Mouse (Mus musculus) ovary, postnatal 36 days (tissue): Measurements from ENCODE around the gene Peli2.
A peak's percentile ranks its signal among the peaks of the same experiment; 100 is the strongest.

Source experiments
- DNase-seq: peaks from one replicate; pipeline ENCODE4 v3.0.0; 2022; ENCODE audit warnings: low spot score, mixed read lengths

Gene Peli2

DNA sequence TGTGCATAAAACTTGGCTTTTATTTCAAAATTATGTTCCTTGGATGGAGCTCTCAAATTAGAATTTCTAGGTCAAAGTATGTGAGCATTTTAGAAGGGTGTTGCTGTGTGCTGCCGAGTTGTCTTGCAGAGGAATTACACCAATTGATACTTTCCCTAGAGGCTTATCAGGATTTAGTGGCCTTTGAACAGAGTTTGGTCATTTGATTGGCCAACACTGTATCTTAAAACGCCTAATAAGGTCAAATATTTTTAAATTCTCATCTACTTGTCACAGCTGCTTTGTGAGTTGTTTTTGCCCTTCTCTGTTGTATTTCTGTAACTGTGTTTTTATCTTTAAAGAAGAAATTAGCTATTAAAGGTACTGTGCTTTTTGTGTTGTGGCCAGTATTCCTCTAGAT is 32.4 kb downstream of the Peli2 start:
- DNase-seq: no peak

DNA sequence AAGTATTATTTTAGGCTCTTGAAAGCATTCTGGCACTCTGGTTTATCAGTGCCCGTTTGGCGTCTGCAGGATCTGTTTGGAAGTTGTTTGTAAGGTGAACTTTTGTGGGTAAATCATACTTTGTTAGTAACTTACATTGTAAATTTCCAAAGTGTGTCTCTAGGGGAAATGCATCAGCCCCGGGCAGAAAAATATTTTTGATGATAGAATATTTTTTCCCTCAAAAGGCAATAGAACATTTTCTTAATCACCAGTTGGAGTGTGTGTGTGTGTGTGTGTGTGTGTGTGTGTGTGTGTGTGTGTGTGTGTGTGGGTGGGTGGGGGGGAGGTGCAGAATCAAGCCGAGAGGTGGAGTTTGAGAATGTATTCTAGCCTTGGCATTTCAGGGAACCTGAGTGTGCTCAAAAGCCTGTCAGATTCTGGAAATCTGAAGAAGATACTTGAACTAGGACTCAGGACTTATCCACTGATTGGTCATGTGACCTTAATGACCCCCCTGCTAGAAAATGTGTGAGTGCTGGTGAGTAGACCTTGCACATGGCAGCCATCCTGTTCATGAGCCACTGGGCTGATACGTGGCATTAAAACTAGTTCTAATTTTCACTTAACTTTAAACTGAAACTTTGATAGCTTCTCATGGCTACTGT is 33.4 kb downstream of the Peli2 start:
- DNase-seq: no peak

DNA sequence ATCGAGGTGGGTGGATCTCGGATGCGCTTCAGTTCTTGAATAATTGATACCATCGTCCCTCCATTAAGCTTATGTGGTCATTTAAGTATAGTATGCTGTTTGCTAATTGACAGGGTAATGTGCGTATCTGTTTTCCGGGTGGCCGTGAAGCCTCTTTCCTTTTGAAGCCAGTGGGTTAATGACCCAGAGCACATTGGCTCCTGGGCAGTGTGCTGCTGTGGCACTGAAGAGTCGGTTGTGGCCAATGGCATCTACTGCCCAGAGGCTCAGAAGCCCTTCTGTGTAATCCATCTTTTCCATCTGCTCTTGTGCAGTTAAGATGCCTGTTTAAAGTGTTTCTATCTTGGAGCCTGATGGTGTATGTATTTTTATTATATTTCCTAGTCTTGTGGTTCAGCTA is 34.0 kb downstream of the Peli2 start:
- DNase-seq: no peak

DNA sequence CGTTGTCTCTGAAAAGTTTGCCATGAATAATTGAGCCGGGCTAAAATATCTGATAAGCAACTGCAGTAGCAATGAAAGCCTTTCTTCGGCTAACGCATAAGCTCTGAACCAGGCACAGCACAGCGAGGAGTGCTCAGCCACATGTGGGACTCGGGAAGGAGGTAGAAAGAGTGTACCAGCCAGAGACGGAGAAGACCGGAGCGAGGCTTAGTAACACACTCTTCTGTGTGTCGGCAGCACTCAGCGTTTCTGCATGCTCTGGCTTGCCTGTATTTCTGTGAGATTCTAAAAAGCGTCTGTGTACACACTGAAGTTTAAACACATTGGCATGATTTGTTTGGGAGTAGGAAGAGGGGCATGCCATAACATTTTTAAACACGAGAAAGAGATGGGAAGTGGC is 34.5 kb downstream of the Peli2 start:
- no peak for DNase-seq

DNA sequence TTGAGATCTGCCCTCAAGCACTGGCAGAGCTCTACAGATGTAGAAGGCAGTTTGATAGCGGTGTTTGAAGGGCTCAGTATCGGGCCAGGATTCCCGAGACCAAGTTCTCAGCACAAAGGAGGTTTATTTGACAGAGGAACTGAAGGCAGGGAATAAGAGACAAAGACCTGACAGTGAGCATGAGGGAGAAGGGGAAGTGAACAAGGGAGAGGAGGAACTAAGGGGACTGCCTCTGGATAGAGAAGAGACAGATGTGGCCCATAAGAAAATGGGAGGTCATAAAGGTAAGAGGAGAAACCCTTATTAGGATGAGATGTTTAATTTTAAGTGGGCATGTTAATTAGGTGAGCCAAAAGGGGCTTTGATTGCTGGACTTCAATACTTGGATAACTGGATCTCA is 36.5 kb downstream of the Peli2 start:
- no peak for DNase-seq

DNA sequence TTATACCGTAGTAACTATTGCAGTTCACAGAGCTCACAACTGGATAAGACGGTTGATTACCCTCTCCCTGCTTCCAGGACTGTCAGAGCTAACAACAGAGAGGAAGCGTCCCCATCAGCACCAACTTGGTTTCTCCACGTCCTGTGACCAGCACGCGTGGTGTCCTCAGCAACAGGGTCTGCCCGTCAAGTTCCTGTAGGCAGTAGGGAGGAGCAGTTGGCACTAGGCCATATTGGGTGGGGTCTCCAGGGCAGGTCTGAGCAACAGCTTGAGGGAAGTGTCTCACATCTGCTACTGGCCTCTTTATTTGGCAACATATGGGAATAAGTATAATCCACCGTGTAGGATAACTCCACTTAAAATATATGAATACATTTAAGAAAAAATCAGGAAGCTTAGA is 37.2 kb downstream of the Peli2 start:
- no peak for DNase-seq

DNA sequence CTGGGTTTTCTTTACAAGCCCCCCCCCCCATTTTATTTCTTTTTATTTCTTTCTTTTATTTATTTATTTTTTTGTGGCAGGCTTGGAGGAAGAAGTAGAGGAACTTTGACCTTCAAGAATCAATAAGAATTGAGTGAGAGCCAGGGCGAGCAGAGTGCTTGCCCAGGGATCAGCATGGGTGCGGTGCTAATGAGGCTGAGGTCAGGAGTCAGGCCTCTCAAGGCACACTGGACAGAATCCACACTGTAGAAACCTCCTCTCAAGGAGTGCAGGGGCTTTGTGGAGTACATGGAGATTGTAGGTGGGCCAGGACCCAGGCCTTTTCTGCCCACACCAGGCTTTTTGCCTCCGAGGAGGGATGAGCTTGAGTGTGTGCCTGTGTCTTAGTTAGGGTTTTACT is 38.8 kb downstream of the Peli2 start:
- no peak for DNase-seq

DNA sequence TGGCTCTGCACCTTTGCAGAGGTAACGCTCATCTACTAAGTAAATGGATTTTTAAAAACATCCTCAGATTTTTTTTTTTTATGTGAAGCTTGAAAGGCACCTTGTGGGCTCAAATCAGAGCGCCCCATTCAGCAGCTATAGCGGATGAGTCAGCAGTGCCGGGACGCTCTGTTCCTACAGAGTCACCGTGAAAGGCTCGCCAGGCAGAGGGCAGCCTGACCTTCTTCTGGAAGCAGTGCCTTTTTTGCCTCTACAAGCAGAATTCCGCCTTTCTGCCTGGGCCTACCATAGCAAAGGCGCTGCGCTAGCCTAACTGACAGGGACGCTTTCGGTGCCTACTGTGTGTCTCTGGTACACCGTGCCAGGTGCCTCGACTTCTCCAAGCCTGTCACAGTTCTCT is 41.8 kb downstream of the Peli2 start:
- DNase-seq: peak; percentile 73

DNA sequence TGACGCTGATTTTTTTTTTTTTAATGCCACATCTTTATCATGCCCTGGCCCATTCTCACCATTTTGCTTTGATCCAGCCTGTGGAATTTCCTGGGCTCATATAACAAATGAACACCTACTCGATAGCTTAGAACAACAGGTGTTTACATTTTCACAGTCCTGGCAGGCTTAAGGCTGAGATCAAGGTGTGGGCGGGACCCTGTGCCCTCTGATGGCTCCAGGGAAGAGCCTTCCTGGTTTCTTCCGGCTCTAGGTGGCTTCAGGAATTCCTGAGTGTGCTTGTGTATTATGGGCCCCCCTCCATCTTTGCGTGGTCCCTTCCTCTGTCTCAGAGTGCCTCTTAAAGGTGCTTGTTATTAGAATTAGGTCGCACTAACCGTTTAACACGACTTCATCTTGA is 44.3 kb downstream of the Peli2 start:
- DNase-seq: no peak

DNA sequence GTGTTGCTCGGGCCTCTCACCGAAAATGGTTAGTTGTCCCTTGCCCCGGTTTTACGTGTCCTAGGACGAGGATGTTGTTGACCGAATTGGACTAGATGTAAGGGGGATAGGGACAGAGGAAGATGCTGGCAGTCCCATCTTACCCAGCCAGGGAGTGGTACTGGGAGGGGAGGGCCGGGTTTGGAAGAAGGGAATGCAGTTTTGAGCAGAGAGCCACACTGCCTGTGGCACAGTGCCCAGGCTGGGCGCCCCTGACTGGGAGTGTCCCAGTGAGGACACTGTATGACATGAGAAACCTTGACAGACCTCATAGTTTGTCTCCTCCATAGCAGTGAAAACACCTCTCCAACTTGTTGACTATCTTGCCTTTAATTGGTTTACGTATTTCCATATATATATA is 45.8 kb downstream of the Peli2 start:
- peak; percentile 38 for DNase-seq

DNA sequence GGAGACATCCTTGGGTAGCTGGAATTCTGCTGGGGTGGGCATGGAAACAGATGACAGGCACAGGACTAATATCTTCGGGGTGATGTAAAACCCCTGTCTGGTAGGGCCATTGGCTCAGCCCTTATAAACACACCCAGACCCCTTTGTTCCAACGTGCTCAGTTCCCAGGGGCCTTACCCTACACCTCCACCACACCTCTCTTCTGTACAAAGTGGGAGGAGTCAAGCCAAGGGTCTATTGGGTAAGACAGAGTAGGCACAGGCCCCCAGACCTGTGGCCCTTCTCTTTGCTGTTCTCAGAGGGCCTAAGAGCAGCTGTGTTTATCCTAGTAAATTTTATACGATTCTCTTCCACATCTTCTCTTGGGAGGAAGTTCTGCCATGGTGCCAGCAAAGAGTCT is 46.4 kb downstream of the Peli2 start:
- no peak for DNase-seq

DNA sequence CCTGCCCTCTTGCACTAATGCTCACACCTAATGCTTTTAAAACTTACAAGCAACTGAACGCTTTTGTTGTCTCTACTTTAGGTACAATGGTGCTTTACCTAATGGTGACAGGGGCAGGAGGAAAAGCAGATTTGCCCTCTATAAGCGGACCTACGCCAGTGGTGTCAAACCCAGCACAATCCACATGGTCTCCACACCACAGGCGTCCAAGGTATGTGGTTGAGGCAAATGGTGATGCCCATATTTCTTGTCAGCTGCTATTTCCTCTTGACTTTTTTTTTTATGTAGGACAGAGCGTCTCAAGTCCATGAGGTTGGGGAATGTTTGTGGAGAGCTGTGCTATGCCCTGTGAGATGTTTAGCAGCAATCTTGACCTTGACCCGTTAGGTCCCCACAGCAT is 47.5 kb downstream of the Peli2 start:
- DNase-seq: no peak

DNA sequence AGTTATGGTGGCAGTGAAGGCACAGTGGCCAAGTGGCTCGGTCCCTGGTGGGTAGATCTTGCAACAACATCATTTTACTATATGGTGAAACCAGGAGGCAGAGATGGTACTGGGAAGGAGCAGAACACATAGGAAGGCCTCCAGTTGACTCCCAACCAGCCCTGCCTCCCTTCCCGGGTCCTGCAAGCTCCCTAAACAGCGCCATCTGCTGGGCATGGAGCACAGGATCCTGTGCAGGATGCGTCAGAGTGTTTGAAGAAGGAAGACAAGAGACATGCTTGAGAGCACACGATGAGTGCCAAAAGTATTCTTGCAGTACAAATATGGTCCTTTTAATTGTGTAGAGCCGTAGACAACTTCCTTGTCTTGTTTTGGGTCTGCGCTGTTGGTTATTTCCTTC is 49.3 kb downstream of the Peli2 start:
- peak; percentile 66 for DNase-seq

DNA sequence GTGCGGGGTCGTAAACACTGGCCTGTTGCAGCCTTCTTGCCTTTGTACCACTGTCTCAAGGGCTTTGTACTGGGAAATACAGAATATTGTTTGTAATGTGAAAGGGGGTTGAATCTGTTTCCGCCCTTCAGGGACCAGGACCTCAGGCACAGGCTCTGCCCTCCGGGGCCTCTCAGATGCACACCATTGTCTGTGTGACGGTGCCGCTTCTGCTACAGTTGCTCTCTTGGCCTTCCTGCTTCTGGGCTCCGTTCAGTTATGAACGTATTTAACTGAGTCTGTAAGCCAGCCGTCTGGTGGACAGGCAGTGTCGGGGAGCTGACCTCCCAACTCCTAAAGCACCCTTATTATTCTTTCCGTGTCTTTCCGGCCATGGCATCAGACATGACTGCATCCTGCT is 50.6 kb downstream of the Peli2 start:
- DNase-seq: no peak

DNA sequence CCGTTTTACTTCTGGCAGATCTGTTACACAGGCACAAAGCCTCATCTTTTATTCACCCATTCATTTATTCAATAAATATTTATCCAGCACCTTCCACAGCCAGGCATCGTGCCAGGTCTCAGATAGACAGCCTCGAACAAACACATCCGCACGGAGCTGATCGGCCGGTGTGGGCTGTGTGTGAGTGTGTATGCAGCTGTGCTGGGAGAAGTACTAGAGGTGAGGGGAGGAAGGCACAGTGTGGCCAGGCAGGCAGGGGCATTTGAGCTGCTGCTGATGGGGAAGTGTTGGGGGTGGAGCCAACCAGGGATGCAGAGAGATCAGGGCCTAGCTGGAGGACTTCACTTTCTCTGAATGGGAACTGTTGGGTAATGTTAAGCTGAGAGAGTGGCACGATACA is 51.4 kb downstream of the Peli2 start:
- no peak for DNase-seq

DNA sequence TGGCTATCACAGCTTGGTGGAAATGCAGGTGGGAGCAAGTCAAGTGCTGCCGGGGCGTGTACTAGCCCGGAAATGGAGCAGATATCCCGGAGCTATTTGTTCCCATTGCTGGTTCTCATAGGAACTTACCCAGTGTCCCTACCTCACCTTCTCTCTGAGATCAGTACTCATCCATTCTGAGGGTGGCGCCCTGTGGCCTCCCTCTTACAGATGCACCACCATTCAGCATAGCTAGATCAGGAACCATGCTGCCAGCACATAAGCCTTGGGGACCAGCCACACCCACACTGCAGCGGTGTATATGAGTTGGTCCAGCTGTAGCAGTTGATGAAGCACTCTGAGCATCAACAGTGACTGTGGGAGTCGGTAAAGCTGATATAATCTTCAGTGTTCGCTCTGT is 52.3 kb downstream of the Peli2 start:
- no peak for DNase-seq

DNA sequence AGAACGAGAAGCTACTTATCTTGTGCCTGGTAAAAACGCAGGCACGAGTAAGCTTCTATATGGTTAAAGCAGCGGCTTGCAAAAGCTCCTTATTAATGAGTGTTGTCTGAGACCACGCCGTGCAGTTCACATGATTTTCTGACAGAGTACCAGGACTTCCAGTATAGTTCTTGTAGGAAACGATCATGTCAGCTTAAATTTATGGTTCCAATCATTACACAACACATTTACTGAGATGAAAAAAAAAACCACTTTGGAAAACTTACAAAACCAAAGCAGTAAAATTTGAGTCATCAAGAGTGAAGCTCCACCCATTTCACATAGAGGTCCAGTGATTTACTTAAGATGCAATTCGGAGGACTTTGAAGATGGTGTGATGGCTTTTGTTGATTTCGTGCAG is 53.2 kb downstream of the Peli2 start:
- no peak for DNase-seq

DNA sequence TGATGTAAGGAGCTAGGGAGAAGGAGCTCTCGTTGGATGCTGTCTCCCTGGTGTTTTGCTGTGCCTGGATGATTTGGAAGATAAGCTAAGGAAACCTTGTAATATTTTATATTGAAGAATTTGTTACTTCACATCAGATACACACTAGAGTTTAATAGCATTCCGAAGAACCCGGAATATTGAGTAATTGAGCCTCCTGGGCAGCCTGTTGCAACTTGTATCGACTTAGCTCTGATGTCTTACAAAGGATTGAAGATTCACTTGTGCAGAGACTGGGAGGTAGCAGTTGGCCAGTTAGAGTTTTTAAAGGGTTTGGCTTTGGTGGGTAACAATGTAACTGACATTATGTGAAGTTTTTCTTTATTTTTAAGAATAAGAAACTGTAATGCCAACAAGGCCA is 53.7 kb downstream of the Peli2 start:
- DNase-seq: no peak

DNA sequence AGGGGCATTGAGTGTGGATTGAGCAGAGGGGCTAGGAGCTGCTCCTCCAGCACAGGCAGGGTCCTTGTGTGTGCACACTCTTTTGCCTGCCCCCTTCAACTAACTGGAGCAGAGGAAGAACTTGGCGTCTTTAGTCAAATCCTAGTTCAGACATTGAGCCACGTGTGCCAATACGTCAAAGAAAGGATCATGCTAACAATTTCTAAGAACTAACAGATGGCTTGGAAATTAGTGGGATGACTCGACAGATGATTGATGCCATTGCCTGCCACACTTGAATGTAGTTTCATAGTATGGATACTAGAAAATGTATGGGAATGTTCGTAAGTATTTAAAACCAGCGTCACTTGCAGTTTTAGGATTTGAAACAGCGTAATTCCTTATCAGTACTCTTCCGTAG is 54.5 kb downstream of the Peli2 start:
- no peak for DNase-seq

DNA sequence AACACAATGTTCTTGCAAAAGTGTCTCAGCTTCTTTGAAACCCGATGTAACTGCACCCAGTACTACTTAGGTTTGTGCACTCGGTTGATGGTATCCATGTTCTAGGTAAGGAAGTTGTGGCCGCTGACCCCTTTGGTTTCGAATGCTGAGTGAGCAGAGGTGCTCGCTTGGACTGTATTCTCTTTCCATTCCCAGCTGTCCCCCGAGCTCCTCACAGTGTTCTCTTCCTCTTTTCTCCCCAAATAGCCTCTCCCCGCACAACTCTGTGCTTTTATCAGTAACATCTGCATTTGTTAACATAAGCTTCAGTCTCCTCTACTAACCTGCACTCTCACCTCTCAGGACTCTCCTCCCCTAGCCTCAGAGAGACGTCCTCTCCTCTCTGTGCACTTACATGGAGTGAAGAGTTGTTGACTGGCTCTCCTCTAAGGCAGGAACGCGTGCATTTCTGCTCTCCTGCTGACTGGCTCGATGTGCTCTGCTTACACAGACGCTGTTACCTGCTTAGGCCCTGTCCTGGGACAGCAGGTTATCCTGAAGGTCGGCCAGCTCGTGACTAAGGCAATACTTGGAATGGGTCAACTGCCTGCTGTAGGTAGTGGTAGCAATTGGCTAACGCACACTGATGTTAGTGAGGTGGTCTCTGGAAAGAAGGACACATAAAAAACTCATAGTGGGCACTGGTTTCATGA is 57.8 kb downstream of the Peli2 start:
- no peak for DNase-seq

DNA sequence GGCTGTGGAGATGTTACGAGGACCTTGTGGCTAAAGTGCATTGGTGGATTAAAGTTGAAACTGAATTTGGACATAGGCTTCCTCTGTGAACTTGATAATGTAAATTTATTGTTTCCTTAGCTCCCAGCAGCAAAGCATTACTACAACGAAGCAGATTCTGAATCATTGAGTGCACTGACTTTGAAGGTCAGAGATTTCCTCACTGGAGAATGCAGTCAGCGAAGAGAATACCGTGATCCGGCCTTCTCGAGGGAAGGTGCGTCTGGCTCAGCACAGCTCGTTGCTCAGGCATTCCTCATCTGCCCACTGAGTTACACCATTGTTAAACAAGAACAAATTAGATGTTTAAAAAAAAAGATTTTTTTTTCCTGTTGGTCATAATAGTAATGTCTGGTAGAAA is 58.4 kb downstream of the Peli2 start:
- DNase-seq: no peak

DNA sequence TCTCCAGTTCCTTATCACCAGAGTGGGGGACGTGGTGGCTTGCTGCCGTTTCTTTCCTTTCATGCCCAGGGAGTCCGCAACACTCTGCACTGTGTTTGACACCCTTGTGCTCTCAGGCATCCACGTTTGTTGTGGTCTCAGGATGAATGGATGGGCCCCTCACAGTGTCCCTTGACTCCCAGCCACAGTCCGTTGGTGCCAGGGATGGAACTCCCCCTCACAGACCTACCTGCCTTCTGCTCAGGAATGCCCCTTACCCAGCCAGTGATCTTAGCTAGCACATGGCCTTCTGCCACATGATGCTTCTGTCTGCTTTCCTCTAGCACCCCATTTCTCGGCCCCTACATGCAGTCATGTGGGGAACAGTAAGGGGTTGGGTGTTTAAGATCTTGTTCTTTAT is 65.7 kb downstream of the Peli2 start:
- DNase-seq: no peak

DNA sequence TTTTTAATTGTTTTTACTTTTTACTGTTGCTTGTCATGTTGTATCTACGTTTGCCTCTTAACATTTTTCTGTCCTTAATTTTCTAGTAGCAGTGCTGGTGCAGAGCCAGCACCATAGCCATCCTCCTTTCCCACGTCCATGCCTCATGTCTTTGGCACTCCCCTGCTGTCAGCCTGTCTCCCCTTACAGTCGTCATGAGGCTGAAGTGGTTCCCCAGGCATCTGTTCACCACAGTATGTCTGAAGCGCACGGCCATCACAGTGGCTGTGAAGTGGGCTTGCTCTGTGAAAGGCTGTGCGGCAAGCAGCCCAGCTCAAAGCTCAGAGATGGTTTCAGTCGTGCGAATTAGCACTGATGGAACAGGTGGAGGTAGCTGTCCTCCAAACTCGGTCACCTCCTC is 66.5 kb downstream of the Peli2 start:
- no peak for DNase-seq

DNA sequence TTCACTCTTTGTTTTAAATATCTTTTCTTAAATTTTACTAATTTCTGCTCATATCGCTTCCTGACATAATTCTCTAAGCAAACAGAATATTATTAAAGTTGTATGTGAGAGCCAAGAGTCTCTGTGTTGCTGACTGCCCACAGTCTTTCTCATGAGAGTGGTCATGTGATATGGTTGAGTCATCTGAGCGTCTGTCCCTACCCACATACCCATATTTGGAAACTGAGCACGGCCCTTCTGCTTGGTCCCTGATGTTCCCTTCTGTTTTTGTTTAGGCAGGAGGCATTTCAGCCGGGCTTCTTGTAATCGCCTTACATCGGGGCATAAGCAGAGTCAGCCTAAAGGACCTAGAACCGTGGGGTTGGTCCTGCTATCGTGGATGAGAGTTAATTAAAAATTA is 68.7 kb downstream of the Peli2 start:
- DNase-seq: no peak
